Mouse (Mus musculus) lung, postnatal 0 days (tissue): ENCODE measurements around the gene Pitx3. TPM values are rescaled to one million over a fixed set of nuclear protein-coding genes. Genes with fewer than 3 reads are reported as not detected.

Source experiments
- ATAC-seq: fragments of 200-750 bp; cut with Nextera tagmentation; 2 replicates; pipeline ENCODE4 v1.8.0; 2017; ENCODE audit warnings: moderate library complexity
- DNase-seq: peaks from one replicate; pipeline ENCODE4 v3.0.0-alpha.2; 2016; ENCODE audit warnings: low spot score
- H3K27ac ChIP-seq: fragments of 300-500 bp; sonication (generic); 2 replicates; pipeline ENCODE4 v1.5.1; 2014; ENCODE audit warnings: antibody characterized with exemption, mild to moderate bottlenecking, low read length, mixed read lengths
- H3K27me3 ChIP-seq: fragments of 300-500 bp; sonication (generic); replicated peaks from 2 replicates; pipeline ENCODE4 v1.6.1; 2014; ENCODE audit warnings: low read length, mixed read lengths; ENCODE audit not compliant: insufficient read depth
- H3K36me3 ChIP-seq: fragments of 300-500 bp; sonication (generic); 2 replicates; pipeline ENCODE4 v1.6.1; 2014; ENCODE audit warnings: low read length, mixed read lengths; ENCODE audit not compliant: insufficient read depth
- H3K4me1 ChIP-seq: fragments of 300-500 bp; sonication (generic); 2 replicates; pipeline ENCODE4 v1.6.1; 2014; ENCODE audit warnings: antibody characterized with exemption, low read depth, low read length, mixed read lengths; ENCODE audit not compliant: insufficient read depth
- H3K4me2 ChIP-seq: fragments of 300-500 bp; sonication (generic); replicated peaks from 2 replicates; pipeline ENCODE4 v1.6.1; 2014; ENCODE audit warnings: low read depth, mild to moderate bottlenecking, low read length, moderate library complexity, mixed read lengths
- H3K4me3 ChIP-seq: fragments of 300-500 bp; sonication (generic); 2 replicates; pipeline ENCODE4 v1.5.1; 2014; ENCODE audit warnings: low read depth, low read length
- H3K9ac ChIP-seq: fragments of 300-500 bp; sonication (generic); replicated peaks from 2 replicates; pipeline ENCODE4 v1.6.1; 2014; ENCODE audit warnings: low read depth, mild to moderate bottlenecking
- H3K9me3 ChIP-seq: fragments of 300-500 bp; sonication (generic); 2 replicates; pipeline ENCODE4 v1.6.1; 2016; ENCODE audit warnings: low read length, mixed read lengths
- CTCF ChIP-seq: IDR thresholded peaks from 2 replicates; pipeline ENCODE4 v1.5.1; 2016; ENCODE audit warnings: antibody characterized with exemption, mild to moderate bottlenecking
- EP300 ChIP-seq: IDR thresholded peaks from 2 replicates; pipeline ENCODE4 v1.6.1; 2016; ENCODE audit warnings: antibody characterized with exemption, mild to moderate bottlenecking, control low read depth
- WGBS: fragments of 180-500 bp; shearing (Covaris S2); extraction: QIAGEN DNeasy Blood & Tissue Kit; methylation state at CpG from one replicate; pipeline ENCODE4 v1.1.7; 2014; 5-methylcytosine and 5-hydroxymethylcytosine counted together
- polyA plus RNA-seq: library from polyadenylated mRNA; unstranded; fragments of >200 nt; fragmentation: Nextera tagmentation; extraction: Ambion mirVana; gene quantifications from 2 replicates; pipeline ENCODE4 v1.2.1, GENCODE M21; 2015

The Pitx3 gene
- not detected in 2 replicates for polyA plus RNA-seq

GRCm38 (mm10) chr19:46147511-46148371, at the start of gene Pitx3:
TSS of gene Pitx3 (minus strand) at chr19:46148326.
- 0 out of 2 replicates have a peak, but pooled peaks have one; percentile 0 for ATAC-seq
- no peaks in the 10 kb centered on the region for H3K9me3 ChIP-seq
- DNase-seq: peak; percentile 49
- peak within 1 kb of the TSS; percentile 61 for H3K4me3 ChIP-seq
- under 1% methylated on average over 47 of the region's 47 CpGs for WGBS
- H3K27me3 ChIP-seq: peaks cover 20% of the 10 kb centered on the region; the same call in 1 of the 2 replicates
- peaks cover 14% of the 10 kb centered on the region; the same call in 1 of the 2 replicates for H3K4me1 ChIP-seq
- TF ChIP-seq CTCF (no peak), EP300 (no peak)
- no peaks in the 10 kb centered on the region for H3K36me3 ChIP-seq
- 0 out of 2 replicates have a peak within 1 kb of the TSS, but pooled peaks have one; percentile 5 for H3K9ac ChIP-seq
- H3K4me2 ChIP-seq: peak within 1 kb of the TSS; percentile 95
- no peak within 1 kb of the TSS for H3K27ac ChIP-seq

GRCm38 (mm10) chr19:46187203-46187602, 39.1 kb upstream of the Pitx3 start:
- Histone ChIP-seq H3K9ac (no peak overlapping the region), H3K4me2 (no peak overlapping the region), H3K36me3 (no peaks in the 10 kb centered on the region; the same call in 1 of the 2 replicates), H3K4me3 (no peak overlapping the region), H3K27ac (no peak overlapping the region), H3K9me3 (no peaks in the 10 kb centered on the region), H3K27me3 (no peaks in the 10 kb centered on the region), H3K4me1 (no peaks in the 10 kb centered on the region)
- 34% methylated on average over 2 of the region's 2 CpGs for WGBS
- ATAC-seq (no peak), DNase-seq (no peak)
- TF ChIP-seq EP300 (no peak), CTCF (no peak)

GRCm38 (mm10) chr19:46186611-46187010, 38.5 kb upstream of the Pitx3 start:
- no peaks in the 10 kb centered on the region for H3K9me3 ChIP-seq
- no peaks in the 10 kb centered on the region for H3K27me3 ChIP-seq
- no peak for ATAC-seq
- H3K4me2 ChIP-seq: no peak overlapping the region
- 0 out of 2 replicates have a peak overlapping the region, but pooled peaks have one; percentile 3 for H3K27ac ChIP-seq
- H3K4me3 ChIP-seq: no peak overlapping the region
- H3K4me1 ChIP-seq: no peaks in the 10 kb centered on the region
- WGBS: 25% methylated on average over 3 of the region's 3 CpGs
- H3K36me3 ChIP-seq: no peaks in the 10 kb centered on the region; the same call in 1 of the 2 replicates
- H3K9ac ChIP-seq: no peak overlapping the region
- TF ChIP-seq CTCF (no peak), EP300 (no peak)
- peak; percentile 32 for DNase-seq

GRCm38 (mm10) chr19:46182241-46182640, 34.1 kb upstream of the Pitx3 start:
- Histone ChIP-seq H3K9ac (no peak overlapping the region), H3K36me3 (no peaks in the 10 kb centered on the region; the same call in 1 of the 2 replicates), H3K4me2 (no peak overlapping the region), H3K4me3 (no peak overlapping the region), H3K9me3 (no peaks in the 10 kb centered on the region), H3K27me3 (no peaks in the 10 kb centered on the region), H3K27ac (no peak overlapping the region), H3K4me1 (no peaks in the 10 kb centered on the region)
- 97% methylated on average over 3 of the region's 3 CpGs for WGBS
- ATAC-seq: no peak
- DNase-seq: no peak
- TF ChIP-seq CTCF (no peak), EP300 (no peak)

GRCm38 (mm10) chr19:46180274-46180673, 32.1 kb upstream of the Pitx3 start:
- Histone ChIP-seq H3K9me3 (no peaks in the 10 kb centered on the region), H3K4me3 (no peak overlapping the region), H3K36me3 (no peaks in the 10 kb centered on the region; the same call in 1 of the 2 replicates), H3K9ac (no peak overlapping the region), H3K27ac (no peak overlapping the region), H3K4me2 (no peak overlapping the region), H3K27me3 (no peaks in the 10 kb centered on the region), H3K4me1 (no peaks in the 10 kb centered on the region)
- ATAC-seq (no peak), DNase-seq (no peak)
- TF ChIP-seq CTCF: no peak
- no peak for TF ChIP-seq EP300
- 81% methylated on average over 2 of the region's 2 CpGs for WGBS

GRCm38 (mm10) chr19:46177046-46177445, 28.9 kb upstream of the Pitx3 start:
- H3K9me3 ChIP-seq: no peaks in the 10 kb centered on the region
- no peak for TF ChIP-seq CTCF
- TF ChIP-seq EP300: no peak
- ATAC-seq: no peak
- H3K9ac ChIP-seq: no peak overlapping the region
- no peaks in the 10 kb centered on the region for H3K27me3 ChIP-seq
- H3K4me3 ChIP-seq: no peak overlapping the region
- H3K27ac ChIP-seq: no peak overlapping the region
- no peaks in the 10 kb centered on the region for H3K4me1 ChIP-seq
- DNase-seq: no peak
- WGBS: 50% methylated on average over 5 of the region's 5 CpGs
- H3K4me2 ChIP-seq: no peak overlapping the region
- H3K36me3 ChIP-seq: no peaks in the 10 kb centered on the region
